Mouse (Mus musculus) NIH3T3 (cell line): ENCODE data around the gene Jun.

ENCODE experiments used
- DNase-seq: peaks from one replicate; pipeline ENCODE4 v3.0.0-alpha.2; 2012; ENCODE audit warnings: low read depth

The Jun gene

GRCm38 (mm10) chr4:95052025-95052899 is at the start of gene Jun:
TSS of gene Jun (minus strand) at chr4:95052222.
- peak; percentile 100 for DNase-seq

DNA sequence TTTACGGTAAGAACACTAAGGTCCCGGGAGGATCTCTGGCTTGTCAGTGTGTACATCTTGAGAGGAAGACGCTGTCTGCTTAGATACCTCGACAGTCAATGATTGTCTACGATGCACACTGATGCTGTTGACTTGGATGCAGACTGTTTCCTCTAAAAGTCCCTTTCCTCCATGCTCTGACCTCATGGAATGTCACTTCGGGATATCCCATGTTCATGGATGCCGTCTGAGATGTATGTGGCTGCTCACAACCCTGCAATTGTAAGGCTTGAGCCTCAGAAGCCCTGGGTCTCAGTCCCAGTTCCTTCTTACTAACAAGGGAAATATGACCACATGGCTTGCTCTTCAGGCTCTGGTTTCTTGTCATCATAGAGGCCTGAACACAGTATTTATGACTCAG is 49.7 kb upstream of the Jun start:
- DNase-seq, result no peak

- DNase-seq, result peak; percentile 81
These were observed 48.7 kb upstream of the Jun start for GRCm38 (mm10) chr4:95100694-95101093.

DNA sequence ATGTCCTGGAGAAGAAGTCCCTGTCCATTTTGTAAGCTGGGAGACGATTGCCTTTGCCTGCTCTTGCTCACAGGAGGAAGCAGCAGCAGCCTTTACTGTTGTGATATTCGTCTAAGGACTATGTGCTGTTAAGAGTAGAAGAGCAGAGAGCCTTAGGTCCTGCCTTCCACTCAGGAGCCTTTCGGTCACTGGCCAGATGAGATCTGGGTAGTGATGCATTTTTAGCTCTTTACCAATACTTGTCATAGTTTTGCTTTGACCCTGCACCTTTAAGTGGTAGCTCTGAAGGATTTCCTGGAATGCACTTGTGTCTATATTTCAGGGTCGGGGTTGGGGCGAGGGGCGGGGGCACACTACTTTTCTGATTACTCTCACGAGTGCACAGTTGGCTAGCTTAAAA is 47.4 kb upstream of the Jun start:
- peak; percentile 26 for DNase-seq

- no peak for DNase-seq
These were observed 46.7 kb upstream of the Jun start for GRCm38 (mm10) chr4:95098722-95099097.

DNA sequence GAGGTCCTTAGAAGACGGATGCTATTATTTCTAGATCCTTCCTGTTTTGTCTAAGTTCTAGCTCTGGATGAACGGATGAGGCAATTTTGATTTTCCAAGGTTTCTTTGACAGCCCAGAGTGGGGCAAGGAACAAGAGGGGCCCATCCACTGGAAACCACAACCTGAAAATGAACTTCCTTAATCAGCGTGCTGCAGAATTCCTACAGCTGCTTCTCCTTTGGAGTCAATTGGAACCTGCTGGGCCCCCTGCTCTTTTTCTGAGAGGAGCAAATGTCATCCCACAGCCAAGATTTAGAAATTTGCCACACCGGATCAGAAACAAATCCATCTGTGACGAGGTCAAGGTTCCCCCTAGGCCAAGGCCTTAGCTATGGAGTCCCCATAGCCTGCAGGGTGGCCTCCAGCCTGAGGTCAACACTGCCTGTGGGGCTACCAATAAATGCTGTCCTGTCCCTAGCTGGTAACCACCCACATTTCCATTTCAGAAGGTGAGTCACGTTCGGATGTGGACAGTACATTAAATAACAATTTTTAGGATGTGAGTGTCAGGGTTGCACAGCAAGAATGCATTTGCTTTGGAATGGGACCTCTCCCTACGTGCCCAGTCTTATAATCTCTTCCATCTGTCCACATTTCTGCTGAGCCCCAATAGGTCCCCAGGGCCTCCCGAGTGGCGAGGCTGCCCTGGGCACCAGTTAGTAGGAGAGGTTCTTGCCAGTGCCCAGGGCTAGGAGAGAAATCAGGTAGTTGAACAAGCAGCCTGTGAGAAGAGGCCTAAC is 46.1 kb upstream of the Jun start:
- DNase-seq, result peak; percentile 79

DNA sequence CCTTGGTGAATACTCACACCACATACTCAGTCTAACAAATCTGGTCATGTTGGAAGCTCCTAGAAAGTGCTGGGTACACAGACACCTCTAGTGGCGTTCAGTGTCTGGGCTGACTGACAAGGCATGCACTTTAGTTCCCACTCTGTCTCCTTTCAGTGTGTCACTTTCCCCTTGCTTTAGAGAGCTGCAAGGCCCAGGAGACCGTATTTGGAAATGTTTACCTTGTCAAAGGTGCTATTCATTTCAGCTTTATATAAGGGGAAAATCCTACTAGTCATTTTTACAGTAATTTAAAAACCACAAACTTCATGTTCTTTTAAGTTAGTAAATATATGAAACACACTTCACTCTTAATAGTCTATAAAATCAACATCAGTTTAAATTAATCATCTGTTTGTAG is 44.7 kb upstream of the Jun start:
- no peak for DNase-seq

DNA sequence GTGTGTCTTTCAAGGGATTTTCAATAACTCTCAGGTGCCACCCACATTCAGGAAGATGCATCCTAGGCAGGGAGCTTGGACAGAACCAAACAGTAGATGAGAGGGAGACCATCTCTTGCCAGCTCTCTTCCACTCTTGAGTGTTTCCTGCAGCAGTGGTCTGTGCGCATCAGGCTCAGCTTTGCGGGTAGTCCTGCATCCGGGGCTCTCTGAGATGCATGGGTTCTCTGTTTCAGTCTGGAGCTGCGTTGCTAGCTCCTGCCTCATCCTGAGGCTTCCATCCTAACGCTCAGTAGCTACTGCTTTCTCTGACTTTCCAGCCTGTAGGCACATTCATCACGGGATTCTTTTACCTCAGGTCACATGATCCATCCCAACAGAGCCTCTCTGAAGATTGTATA is 43.9 kb upstream of the Jun start:
- no peak for DNase-seq

DNA sequence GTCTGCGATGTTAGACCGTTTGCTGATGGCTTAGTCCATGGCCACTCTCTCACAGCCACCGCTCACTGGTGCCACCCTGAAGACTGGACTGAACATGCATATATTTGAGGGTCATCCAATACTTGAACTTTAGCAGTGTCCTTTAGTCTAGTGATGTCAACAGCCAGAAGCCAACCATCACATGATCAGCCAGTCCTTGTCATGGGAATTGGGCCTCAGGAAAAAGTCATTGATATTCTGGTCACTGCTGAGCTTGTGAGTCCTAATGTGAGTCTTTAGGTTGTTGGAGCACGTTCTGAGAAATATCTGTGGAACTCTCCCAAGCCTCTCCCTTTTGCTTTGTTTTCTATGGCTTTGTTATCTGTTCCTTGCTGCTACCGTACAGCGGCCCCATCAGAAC is 43.3 kb upstream of the Jun start:
- no peak for DNase-seq

- peak; percentile 59 for DNase-seq
These were observed 42.7 kb upstream of the Jun start for GRCm38 (mm10) chr4:95094700-95095113.

DNA sequence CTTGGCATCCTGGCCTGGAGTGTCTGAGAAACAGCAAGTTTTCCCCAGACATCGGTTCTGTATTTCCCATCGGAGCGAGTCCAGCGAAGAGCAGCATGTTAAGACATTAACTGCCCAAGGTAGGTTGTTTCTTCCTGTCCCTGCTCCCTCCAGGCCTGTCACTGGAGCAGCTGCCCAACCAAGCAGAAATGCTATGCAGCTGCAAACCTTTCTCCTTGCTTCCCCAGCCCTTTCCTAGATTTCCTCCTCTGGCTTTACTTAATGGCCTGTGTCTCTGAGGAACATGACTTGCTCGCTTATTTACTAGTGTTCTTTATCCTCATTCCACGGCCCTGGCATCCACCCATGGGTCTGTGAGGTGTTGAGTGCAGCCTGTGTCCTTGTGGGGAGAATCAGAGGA is 41.6 kb upstream of the Jun start:
- DNase-seq, result peak; percentile 62

DNA sequence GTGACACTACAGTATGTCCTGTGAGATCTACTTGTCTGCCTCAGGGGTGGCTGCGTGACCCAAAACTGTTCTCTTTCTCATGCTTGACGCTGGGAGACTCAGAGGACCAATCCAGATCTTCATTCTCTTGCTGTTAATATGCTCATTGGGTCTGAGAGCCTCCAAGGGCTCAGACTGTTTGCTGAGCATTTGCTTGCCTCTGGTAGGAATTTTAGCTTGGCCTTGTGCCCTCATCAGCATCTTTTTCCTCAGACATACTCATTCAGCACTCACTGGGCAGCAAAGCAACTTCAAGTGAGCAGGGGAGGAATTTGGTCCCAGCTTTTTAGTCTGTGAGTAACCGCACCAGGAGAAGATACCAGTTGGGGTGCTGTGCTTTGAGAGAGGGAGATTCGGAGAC is 40.5 kb upstream of the Jun start:
- DNase-seq, result peak; percentile 85

DNA sequence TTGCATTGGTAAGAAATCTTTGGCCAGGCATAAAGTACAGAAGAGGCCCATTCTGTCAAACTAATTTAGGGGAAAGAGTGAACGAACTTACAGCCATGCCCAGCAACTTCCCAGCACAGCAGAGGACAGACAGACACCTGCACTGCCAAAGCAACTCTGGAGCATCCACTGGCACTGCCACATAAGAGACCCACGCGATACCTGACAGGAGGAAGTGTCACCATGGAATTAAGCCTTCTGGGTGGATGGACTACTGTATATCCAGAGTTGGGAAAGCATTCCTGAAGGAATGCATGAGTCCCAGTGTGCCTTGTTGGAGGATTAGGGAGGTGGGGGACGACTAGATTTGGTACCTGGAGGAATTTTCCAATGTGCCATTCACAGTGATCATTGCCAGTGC is 39.5 kb upstream of the Jun start:
- no peak for DNase-seq

DNA sequence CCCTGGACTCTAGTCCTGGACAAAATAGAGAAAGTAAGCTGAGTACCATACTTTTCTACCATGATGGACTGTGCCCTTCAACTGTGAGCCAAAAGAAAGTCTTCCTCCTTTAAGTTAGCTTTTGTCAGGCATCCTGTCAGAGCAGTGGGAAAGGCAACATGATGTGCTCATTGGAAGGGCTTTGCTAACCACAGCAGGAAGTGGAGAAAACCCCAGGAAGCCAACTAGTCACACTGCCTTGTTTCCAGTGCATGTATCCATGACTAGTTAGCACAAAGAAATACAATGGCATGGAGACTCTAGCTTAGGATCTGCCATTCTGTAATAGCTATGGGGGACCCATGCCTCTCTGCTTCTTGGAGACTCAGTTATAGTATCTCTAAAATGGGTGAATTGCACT is 37.9 kb upstream of the Jun start:
- no peak for DNase-seq

- no peak for DNase-seq
These were observed 37.0 kb upstream of the Jun start for GRCm38 (mm10) chr4:95089053-95089452.

DNA sequence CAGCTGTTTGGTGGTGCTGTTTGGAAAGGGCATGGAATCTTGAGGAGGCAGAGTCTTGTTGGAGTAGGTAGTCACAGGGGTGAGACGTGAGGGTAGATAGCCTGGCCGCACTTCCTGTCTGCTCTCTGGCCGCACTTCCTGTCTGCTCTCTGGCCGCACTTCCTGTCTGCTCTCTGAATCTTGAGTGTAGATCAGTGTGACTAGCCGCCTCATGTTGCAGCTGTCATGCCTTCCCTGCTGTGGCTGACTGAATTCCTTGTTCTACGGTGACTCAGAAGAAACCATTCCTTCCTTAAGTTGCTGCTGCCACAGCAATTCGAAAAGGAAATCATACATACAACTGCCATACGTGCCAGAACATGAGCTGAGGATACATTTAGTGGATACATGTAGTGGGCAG is 31.9 kb upstream of the Jun start:
- DNase-seq, result peak; percentile 45

- no peak for DNase-seq
These were observed 31.2 kb upstream of the Jun start for GRCm38 (mm10) chr4:95083191-95083729.

GRCm38 (mm10) chr4:95082481-95083088 is 30.6 kb upstream of the Jun start:
- peak; percentile 94 for DNase-seq

GRCm38 (mm10) chr4:95081632-95082031 is 29.6 kb upstream of the Jun start:
- DNase-seq, result peak; percentile 70

DNA sequence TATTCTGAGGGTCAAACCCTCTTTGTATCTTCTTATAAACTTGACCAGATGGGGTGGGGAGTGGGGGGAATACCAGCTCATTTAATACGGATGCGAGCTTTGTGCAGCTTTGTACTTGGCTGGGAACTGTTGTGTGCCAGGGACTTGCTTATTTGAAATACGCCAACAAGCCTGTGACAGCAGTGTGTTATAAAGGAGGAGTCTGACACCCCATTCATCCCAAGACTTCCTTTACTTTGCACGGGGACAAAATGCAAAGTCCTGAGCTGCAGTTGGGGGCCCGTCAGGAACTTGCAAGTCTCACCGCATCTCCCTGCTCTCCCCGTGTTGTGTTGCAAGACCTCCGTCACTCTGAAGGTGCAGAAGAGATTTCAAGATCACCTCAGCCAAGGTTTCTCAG is 26.6 kb upstream of the Jun start:
- DNase-seq, result no peak

GRCm38 (mm10) chr4:95076279-95076678 is 24.3 kb upstream of the Jun start:
- no peak for DNase-seq

GRCm38 (mm10) chr4:95075591-95076002 is 23.6 kb upstream of the Jun start:
- no peak for DNase-seq

- DNase-seq, result no peak
These were observed 22.3 kb upstream of the Jun start for GRCm38 (mm10) chr4:95074319-95074718.
